Mouse (Mus musculus) spleen, postnatal 4 days (tissue): ENCODE measurements around the gene Cdc16.

Experiments used
- DNase-seq, 2 experiments: peaks; one replicate each; pipeline ENCODE4 v3.0.0; 2022; ENCODE audit warnings: low spot score in 2 of 2

The Cdc16 gene

DNA sequence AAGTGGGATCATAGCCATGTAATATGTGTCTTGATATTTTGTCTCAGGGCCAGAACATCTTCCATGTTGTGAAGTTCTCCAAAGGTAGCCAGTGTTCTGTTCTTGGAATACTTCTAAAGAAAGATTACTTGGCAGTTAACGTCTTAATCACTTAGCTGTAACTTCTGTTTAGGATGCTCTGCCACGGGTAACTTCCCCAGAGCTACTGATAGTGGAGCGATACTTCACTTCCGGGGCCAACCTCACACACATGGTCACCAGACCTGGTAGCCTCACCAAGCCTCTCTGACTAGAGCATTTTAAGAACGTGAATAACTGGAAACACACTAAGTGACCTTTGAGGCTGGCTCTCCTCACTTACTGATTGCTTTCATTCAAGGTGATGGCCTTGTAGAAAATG is 42.1 kb downstream of the Cdc16 start:
- no peak for DNase-seq

DNA sequence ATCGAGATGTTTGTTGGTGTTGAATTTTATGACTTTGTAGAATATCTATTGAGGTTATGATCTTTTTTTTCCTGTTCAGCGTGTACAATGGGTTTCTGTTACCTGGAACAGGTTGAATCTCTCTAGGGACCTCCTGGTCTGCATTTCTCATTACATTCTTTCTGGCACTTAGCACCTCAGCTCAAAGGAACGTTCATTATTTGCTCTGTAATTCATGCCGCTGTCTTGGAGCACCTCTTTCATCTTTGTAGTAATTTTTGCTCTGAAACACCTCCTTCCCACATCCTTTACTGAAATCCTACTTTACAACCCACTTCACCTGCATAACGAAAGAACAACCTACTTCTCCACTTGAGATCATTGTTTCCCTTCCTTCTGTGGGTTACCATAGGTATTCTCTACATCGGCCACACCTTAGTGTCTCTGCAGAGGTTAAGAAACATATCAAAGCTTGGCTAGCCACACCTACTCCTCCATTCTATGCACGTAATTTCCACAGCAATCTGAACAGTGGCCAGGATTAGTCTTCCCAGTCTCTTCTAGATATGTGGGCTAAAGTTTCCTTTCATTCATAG is 71.2 kb downstream of the Cdc16 start:
- DNase-seq: no peak
